ENCODE assay signal across 20 mouse cellular contexts in the genomic region with DNA sequence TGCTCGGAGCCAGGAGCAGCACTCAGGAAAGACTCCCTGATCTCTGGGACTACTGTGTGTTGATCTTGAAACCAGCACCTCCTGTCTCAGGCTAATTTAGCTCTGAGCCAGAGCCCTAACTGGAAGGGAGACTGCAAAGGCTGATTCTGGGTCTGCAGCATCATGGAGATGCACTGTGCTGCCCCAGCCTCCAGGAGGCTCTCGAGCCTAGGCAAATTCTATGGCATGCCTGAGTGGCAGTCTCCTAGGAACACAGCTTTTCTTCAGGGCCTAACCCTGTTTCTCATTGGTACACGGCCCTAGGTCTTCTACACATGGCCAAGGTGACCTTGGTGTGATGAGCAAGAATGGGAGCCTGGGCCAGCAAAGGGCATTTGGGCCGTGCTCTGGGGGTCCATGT. TPM values are rescaled to one million over a fixed set of nuclear protein-coding genes. Genes with fewer than 3 reads are reported as not detected.
DNase-seq lines count a peak whose midpoint lies in the region; ATAC-seq and TF ChIP-seq lines count a peak whose summit lies in the region.
"Had no signal": no experiment of that assay in that cellular context is flagged by ENCODE, and none has a peak within 500 bp of the region (broad histone marks: within the 10 kb centered on the region; RNA-seq: fewer than 3 reads in every experiment).

No protein-coding gene starts in this region.

- H3K4me3 ChIP-seq in hindbrain, postnatal 0 days (ENCODE audit: low read length) = no peak overlapping the region
- H3K4me3 ChIP-seq in hindbrain, embryonic 12.5 days = no peak overlapping the region
- no peak overlapping the region for H3K4me3 ChIP-seq in lung, adult 2 months (replicated peaks; ENCODE audit: extremely low read depth, low read depth, low read length)
- H3K4me3 ChIP-seq: embryonic facial prominence, embryonic 13.5 days; forebrain, embryonic 10.5 days; heart, embryonic 15.5 days; hindbrain, embryonic 13.5 days; limb, embryonic 13.5 days; neural tube, embryonic 12.5 days had no signal

- peaks cover 48% of the 10 kb centered on the region for H3K36me3 ChIP-seq in hindbrain, postnatal 0 days (ENCODE audit: insufficient read depth, low read length)
- peaks cover 67% of the 10 kb centered on the region for H3K36me3 ChIP-seq in hindbrain, embryonic 12.5 days

- no peak for TF ChIP-seq POLR2A in lung, adult 2 months (IDR thresholded peaks at IDR 0.05; ENCODE audit: borderline replicate concordance, extremely low read depth, low read depth, low read length)

- TF ChIP-seq CTCF in hindbrain, postnatal 0 days (IDR thresholded peaks at IDR 0.05; ENCODE audit: low read depth) = peak; percentile 61
- peak; percentile 51 for TF ChIP-seq CTCF in lung, adult 2 months (IDR thresholded peaks at IDR 0.05; ENCODE audit: insufficient read depth, low read length)

- peak; percentile 6 for DNase-seq in hindbrain, postnatal 0 days (ENCODE audit: low spot score)
- DNase-seq in lung, adult 2 months = no peak
- no peak for DNase-seq in lung, postnatal 4 days
- DNase-seq in ES-CJ7 (ENCODE audit: low read depth, low spot score) = peak; percentile 15
- DNase-seq in adipocyte (ENCODE audit: low spot score) = peak; percentile 26
- DNase-seq in spleen, postnatal 10 days (ENCODE audit: low spot score in 2 of 2) = no peak
- DNase-seq in right cerebral cortex, adult 18-20 months = no peak
- DNase-seq: cerebellum, adult 11 months; kidney, adult 9 months; thymus, postnatal 25 days had no signal

- H3K4me1 ChIP-seq in hindbrain, postnatal 0 days (ENCODE audit: insufficient read depth, low read length) = no peaks in the 10 kb centered on the region
- no peaks in the 10 kb centered on the region for H3K4me1 ChIP-seq in hindbrain, embryonic 12.5 days
- no peaks in the 10 kb centered on the region for H3K4me1 ChIP-seq in lung, adult 2 months (ENCODE audit: control insufficient read depth, insufficient read depth, low read length)
- H3K4me1 ChIP-seq: embryonic facial prominence, embryonic 13.5 days; forebrain, embryonic 10.5 days; heart, embryonic 15.5 days; hindbrain, embryonic 13.5 days; limb, embryonic 13.5 days; neural tube, embryonic 12.5 days had no signal

- H3K9me3 ChIP-seq in hindbrain, postnatal 0 days (ENCODE audit: low read length) = no peaks in the 10 kb centered on the region
- H3K9me3 ChIP-seq in hindbrain, embryonic 12.5 days (replicated peaks) = no peaks in the 10 kb centered on the region
- H3K9me3 ChIP-seq: embryonic facial prominence, embryonic 13.5 days; forebrain, embryonic 10.5 days; heart, embryonic 15.5 days; hindbrain, embryonic 13.5 days; limb, embryonic 13.5 days; neural tube, embryonic 12.5 days had no signal

- H3K4me2 ChIP-seq in hindbrain, postnatal 0 days (ENCODE audit: low read depth, low read length) = no peak overlapping the region
- H3K4me2 ChIP-seq in hindbrain, embryonic 12.5 days (replicated peaks) = no peak overlapping the region
- H3K4me2 ChIP-seq: embryonic facial prominence, embryonic 13.5 days; heart, embryonic 15.5 days; hindbrain, embryonic 13.5 days; limb, embryonic 13.5 days; neural tube, embryonic 12.5 days had no signal

- H3K9ac ChIP-seq in hindbrain, postnatal 0 days (replicated peaks; ENCODE audit: low read length) = no peak overlapping the region
- H3K9ac ChIP-seq in hindbrain, embryonic 12.5 days = no peak overlapping the region
- H3K9ac ChIP-seq: embryonic facial prominence, embryonic 13.5 days; heart, embryonic 15.5 days; hindbrain, embryonic 13.5 days; limb, embryonic 13.5 days; neural tube, embryonic 12.5 days had no signal

- 70% methylated on average over 4 of the region's 4 CpGs for WGBS in hindbrain, postnatal 0 days
- 90% methylated on average over 4 of the region's 4 CpGs for WGBS in hindbrain, embryonic 12.5 days
- WGBS in lung, adult 2 months = 82% methylated on average over 4 of the region's 4 CpGs

- H3K27ac ChIP-seq in hindbrain, postnatal 0 days = no peak overlapping the region
- no peak overlapping the region for H3K27ac ChIP-seq in hindbrain, embryonic 12.5 days
- H3K27ac ChIP-seq: embryonic facial prominence, embryonic 13.5 days; forebrain, embryonic 10.5 days; heart, embryonic 15.5 days; hindbrain, embryonic 13.5 days; limb, embryonic 13.5 days; neural tube, embryonic 12.5 days had no signal

- H3K27me3 ChIP-seq in hindbrain, postnatal 0 days (ENCODE audit: insufficient read depth, low read length) = no peaks in the 10 kb centered on the region
- H3K27me3 ChIP-seq in hindbrain, embryonic 12.5 days = no peaks in the 10 kb centered on the region
- H3K27me3 ChIP-seq: embryonic facial prominence, embryonic 13.5 days; heart, embryonic 15.5 days; hindbrain, embryonic 13.5 days; neural tube, embryonic 12.5 days had no signal

- peak; percentile 65 for ATAC-seq in hindbrain, postnatal 0 days
- no peak for ATAC-seq in hindbrain, embryonic 12.5 days (ENCODE audit: low FRiP score)

RNA-seq across cellular contexts. Expression of a gene that starts 2.5 kb away (rescaled TPM):
- total RNA-seq in hindbrain, postnatal 0 days (2014; rRNA removed) = not detected in 2 replicates
- not detected in 2 replicates for polyA plus RNA-seq in hindbrain, postnatal 0 days (2015; fragmentation: Nextera tagmentation; extraction: Ambion mirVana)
- polyA plus RNA-seq in hindbrain, embryonic 12.5 days (2016; fragmentation: Nextera tagmentation; extraction: Ambion mirVana) = not detected in 2 replicates
- polyA plus RNA-seq in lung, adult 2 months (2012; rRNA removed) = not detected in 2 replicates
- total RNA-seq: common myeloid progenitor, adult 5-6 weeks; granulocyte monocyte progenitor cell, adult 5-6 weeks; left cerebral cortex, adult 18-20 months had no signal
- polyA plus RNA-seq: embryonic facial prominence, embryonic 13.5 days; forebrain, embryonic 10.5 days; heart, embryonic 15.5 days; hindbrain, embryonic 13.5 days; limb, embryonic 13.5 days; neural tube, embryonic 12.5 days had no signal

RNA-seq across cellular contexts. Expression of a gene that starts 23.6 kb away (rescaled TPM):
- 68.2 and 71.7 TPM in 2 replicates for total RNA-seq in hindbrain, postnatal 0 days (2014; rRNA removed)
- 72.4 and 73.2 TPM in 2 replicates for polyA plus RNA-seq in hindbrain, postnatal 0 days (2015; fragmentation: Nextera tagmentation; extraction: Ambion mirVana)
- 83.8 and 88.4 TPM in 2 replicates for polyA plus RNA-seq in hindbrain, embryonic 12.5 days (2016; fragmentation: Nextera tagmentation; extraction: Ambion mirVana)
- 24.3 and 36.3 TPM in 2 replicates for polyA plus RNA-seq in lung, adult 2 months (2012; rRNA removed)

RNA-seq across cellular contexts. Expression of a gene that starts 23.6 kb away (rescaled TPM):
- 1.9 and 2.6 TPM in 2 replicates for total RNA-seq in hindbrain, postnatal 0 days (2014; rRNA removed)
- polyA plus RNA-seq in hindbrain, postnatal 0 days (2015; fragmentation: Nextera tagmentation; extraction: Ambion mirVana) = 10.5 and 11.8 TPM in 2 replicates
- polyA plus RNA-seq in hindbrain, embryonic 12.5 days (2016; fragmentation: Nextera tagmentation; extraction: Ambion mirVana) = 30.7 and 32.3 TPM in 2 replicates
- polyA plus RNA-seq in lung, adult 2 months (2012; rRNA removed) = 0.26 and 0.34 TPM in 2 replicates

RNA-seq across cellular contexts. Expression of a gene that starts 48.0 kb away (rescaled TPM):
- 30.9 and 36.6 TPM in 2 replicates for total RNA-seq in hindbrain, postnatal 0 days (2014; rRNA removed)
- 8.7 and 8.9 TPM in 2 replicates for polyA plus RNA-seq in hindbrain, postnatal 0 days (2015; fragmentation: Nextera tagmentation; extraction: Ambion mirVana)
- polyA plus RNA-seq in hindbrain, embryonic 12.5 days (2016; fragmentation: Nextera tagmentation; extraction: Ambion mirVana) = 6.0 TPM in 2 replicates
- 13.2 and 13.4 TPM in 2 replicates for polyA plus RNA-seq in lung, adult 2 months (2012; rRNA removed)
- total RNA-seq: common myeloid progenitor, adult 5-6 weeks; granulocyte monocyte progenitor cell, adult 5-6 weeks had no signal

Comparison
In these comparisons a context has a peak if more than half of its experiments do, and no peak if none do; other contexts are left out.
1. DNase-seq: peak in hindbrain, postnatal 0 days (single experiment), ES-CJ7 (single experiment) and adipocyte (single experiment); none in lung, adult 2 months (single experiment), lung, postnatal 4 days (0 of 2), spleen, postnatal 10 days (0 of 2) and right cerebral cortex, adult 18-20 months (single experiment).